Mouse (Mus musculus) liver, postnatal 0 days (tissue): ENCODE results near the gene Ccdc27.

ENCODE experiments used
- CTCF ChIP-seq: sonication (generic); IDR thresholded peaks from 2 replicates; pipeline ENCODE4 v1.5.1; 2016; ENCODE audit warnings: antibody characterized with exemption, low read depth
- EP300 ChIP-seq: IDR thresholded peaks from 2 replicates; pipeline ENCODE4 v1.6.1; 2016; ENCODE audit warnings: antibody characterized with exemption, low read depth, mild to moderate bottlenecking

DNA sequence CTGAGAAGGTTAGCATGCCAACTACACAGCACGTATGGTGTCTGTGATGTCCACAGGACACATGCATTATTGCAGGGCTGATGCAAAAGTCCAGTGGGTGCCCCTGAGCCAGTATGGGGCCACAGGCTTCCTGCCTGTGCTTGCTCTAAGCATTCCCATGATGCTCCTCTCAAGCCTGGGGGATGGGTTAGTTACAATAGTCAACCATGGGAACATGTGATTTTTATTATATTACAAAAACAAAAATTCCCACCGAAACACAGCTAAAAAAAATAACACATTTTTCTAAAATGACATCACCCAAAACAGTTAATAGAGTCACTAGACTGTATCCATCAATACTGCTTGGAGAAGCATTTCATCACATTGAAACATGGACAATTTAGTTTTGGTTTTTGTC lies 13.6 kb upstream of the Ccdc27 start:
- no peak for TF ChIP-seq CTCF
- no peak for TF ChIP-seq EP300
